Mouse (Mus musculus): ENCODE measurements at regions not wholly inside any gene's neighbourhood (a gene's known extent, or its start where the extent isn't known, plus 50 kb on each side); places are given as distances from the start of the nearest gene placed in this dataset.
A peak's percentile ranks its signal among the peaks of the same experiment; 100 is the strongest.

GRCm38 (mm10) chr19:15481605-15482004 is 465.5 kb downstream of the Psat1 start:
- no peak for DNase-seq

GRCm38 (mm10) chr19:15469541-15469940 is 477.6 kb downstream of the Psat1 start:
- DNase-seq, result no peak

- no peak for DNase-seq
These were observed 480.4 kb downstream of the Psat1 start for GRCm38 (mm10) chr19:15466713-15467112.

GRCm38 (mm10) chr19:15465063-15465760 is 481.9 kb downstream of the Psat1 start:
- no peak for DNase-seq

- no peak for DNase-seq
These were observed 489.3 kb downstream of the Psat1 start for GRCm38 (mm10) chr19:15457793-15458192.

- DNase-seq, result peak; percentile 11 to 13
These were observed 490.0 kb downstream of the Psat1 start for GRCm38 (mm10) chr19:15456943-15457735.

- DNase-seq, result no peak
These were observed 498.1 kb downstream of the Psat1 start for GRCm38 (mm10) chr19:15448989-15449388.

- no peak for DNase-seq
These were observed 515.3 kb downstream of the Psat1 start for GRCm38 (mm10) chr19:15431798-15432197.

GRCm38 (mm10) chr19:15421311-15421710 is 525.8 kb downstream of the Psat1 start:
- no peak for DNase-seq

GRCm38 (mm10) chr19:15398624-15399023 is 548.5 kb downstream of the Psat1 start:
- DNase-seq, result no peak

- DNase-seq, result no peak
These were observed 575.5 kb downstream of the Psat1 start for GRCm38 (mm10) chr19:15371682-15372081.

GRCm38 (mm10) chr19:15366951-15367350 is 580.2 kb downstream of the Psat1 start:
- DNase-seq, result no peak

- no peak for DNase-seq
These were observed 590.0 kb downstream of the Psat1 start for GRCm38 (mm10) chr19:15357181-15357580.

- DNase-seq, result no peak
These were observed 598.8 kb downstream of the Psat1 start for GRCm38 (mm10) chr19:15348356-15348755.

GRCm38 (mm10) chr19:15342229-15342628 is 604.9 kb downstream of the Psat1 start:
- no peak for DNase-seq

- DNase-seq, result peak; percentile 30 to 49
These were observed 606.7 kb downstream of the Psat1 start for GRCm38 (mm10) chr19:15340305-15340983.

GRCm38 (mm10) chr19:15339979-15340304 is 607.2 kb downstream of the Psat1 start:
- no peak for DNase-seq

- no peak for DNase-seq
These were observed 617.0 kb downstream of the Psat1 start for GRCm38 (mm10) chr19:15330155-15330554.

GRCm38 (mm10) chr19:15299474-15299873 is 647.7 kb downstream of the Psat1 start:
- peak; percentile 4 to 9 for DNase-seq

- DNase-seq, result no peak
These were observed 662.1 kb downstream of the Psat1 start for GRCm38 (mm10) chr19:15285016-15285415.

- DNase-seq, result peak; percentile 3 to 8
These were observed 644.9 kb upstream of the Tle4 start for GRCm38 (mm10) chr19:15242781-15243180.

- no peak for DNase-seq
These were observed 632.5 kb upstream of the Tle4 start for GRCm38 (mm10) chr19:15230129-15230927.

- no peak for DNase-seq
These were observed 619.5 kb upstream of the Tle4 start for GRCm38 (mm10) chr19:15217387-15217786.
